In the genomic region with DNA sequence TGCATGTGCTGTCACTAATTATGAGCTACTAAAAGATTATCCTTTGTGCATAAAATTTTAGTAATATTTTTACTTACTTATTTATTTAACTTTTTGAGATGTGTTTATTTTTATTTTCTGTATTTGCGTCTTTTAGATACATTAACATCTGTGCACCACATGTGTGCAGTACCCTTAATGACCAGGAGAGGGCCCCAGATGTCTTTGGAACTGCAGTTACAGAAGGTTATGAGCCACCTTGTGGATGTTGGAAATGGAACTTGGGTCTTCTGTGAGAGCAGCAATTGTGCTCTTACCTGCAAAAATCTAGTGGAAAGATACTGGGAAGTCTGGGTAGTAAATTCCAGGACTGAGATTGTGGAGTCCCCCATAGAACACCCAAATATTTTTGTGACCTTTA, we compare ENCODE assay signal across 8 mouse cellular contexts.
DNase-seq lines count a peak whose midpoint lies in the region; ATAC-seq and TF ChIP-seq lines count a peak whose summit lies in the region.
"Had no signal": no experiment of that assay in that cellular context is flagged by ENCODE, and none has a peak within 500 bp of the region (broad histone marks: within the 10 kb centered on the region; RNA-seq: fewer than 3 reads in every experiment).

No protein-coding gene starts in this region.

- H3K9ac ChIP-seq in intestine, embryonic 14.5 days (ENCODE audit: low read length), result no peak overlapping the region
- no peak overlapping the region for H3K9ac ChIP-seq in intestine, embryonic 15.5 days
- H3K9ac ChIP-seq: liver, embryonic 13.5 days had no signal

- no peaks in the 10 kb centered on the region for H3K9me3 ChIP-seq in intestine, embryonic 14.5 days (ENCODE audit: control insufficient read depth, low read length)
- H3K9me3 ChIP-seq in intestine, embryonic 15.5 days, result no peaks in the 10 kb centered on the region
- H3K9me3 ChIP-seq: liver, embryonic 13.5 days had no signal

- 91% methylated on average over 1 of the region's 1 CpGs for WGBS in intestine, embryonic 14.5 days
- 90% methylated on average over 1 of the region's 1 CpGs for WGBS in intestine, embryonic 15.5 days

- no peak for ATAC-seq in intestine, embryonic 14.5 days (replicated peaks; ENCODE audit: low FRiP score, low TSS enrichment, low read depth)
- ATAC-seq in intestine, embryonic 15.5 days, result no peak

- H3K36me3 ChIP-seq in intestine, embryonic 14.5 days (ENCODE audit: control insufficient read depth, insufficient read depth, low read length), result no peaks in the 10 kb centered on the region
- no peaks in the 10 kb centered on the region for H3K36me3 ChIP-seq in intestine, embryonic 15.5 days
- H3K36me3 ChIP-seq in C2C12 (ENCODE audit: control insufficient read depth, insufficient read depth), result no peaks in the 10 kb centered on the region
- H3K36me3 ChIP-seq: liver, embryonic 13.5 days had no signal

- H3K79me3 ChIP-seq in C2C12 (ENCODE audit: low read depth), result no peaks in the 10 kb centered on the region

- intact Hi-C loops in gastrocnemius, adult 2 months (cut with DNase I), result loop anchor here (5.0 to 10.0 kb wide), 2 partner anchors 111 to 167 kb away; no protein-coding TSS in a partner anchor

- H3K27ac ChIP-seq in intestine, embryonic 14.5 days (ENCODE audit: low read depth), result no peak overlapping the region
- H3K27ac ChIP-seq in intestine, embryonic 15.5 days, result no peak overlapping the region
- no peak overlapping the region for H3K27ac ChIP-seq in gastrocnemius, adult 2 months
- H3K27ac ChIP-seq: liver, embryonic 13.5 days had no signal

- peak; percentile 57 for DNase-seq in intestine, embryonic 14.5 days (ENCODE audit: low spot score)
- peak; percentile 24 for DNase-seq in Muller cell, postnatal 12 days (ENCODE audit: inconsistent ontology term)
- DNase-seq in gastrocnemius, adult 2 months, result peak; percentile 51
- peak; percentile 23 for DNase-seq in lung, postnatal 25 days (ENCODE audit: low spot score)
- DNase-seq in thymus, postnatal 0 days (ENCODE audit: low spot score), result peak; percentile 64
- DNase-seq: liver, embryonic 13.5 days had no signal

- no peaks in the 10 kb centered on the region for H3K27me3 ChIP-seq in intestine, embryonic 14.5 days (replicated peaks; ENCODE audit: control insufficient read depth, insufficient read depth, low read length)
- no peaks in the 10 kb centered on the region for H3K27me3 ChIP-seq in intestine, embryonic 15.5 days (replicated peaks)
- no peaks in the 10 kb centered on the region for H3K27me3 ChIP-seq in C2C12 (ENCODE audit: control insufficient read depth, insufficient read depth, insufficient read length)
- H3K27me3 ChIP-seq: liver, embryonic 13.5 days had no signal

- no peak overlapping the region for H3ac ChIP-seq in C2C12 (ENCODE audit: control insufficient read depth, insufficient read length, low read depth)

- H3K4me3 ChIP-seq in intestine, embryonic 14.5 days (ENCODE audit: low read depth, low read length), result no peak overlapping the region
- H3K4me3 ChIP-seq in intestine, embryonic 15.5 days (replicated peaks), result no peak overlapping the region
- H3K4me3 ChIP-seq in C2C12 (ENCODE audit: insufficient read depth, poor library complexity, severe bottlenecking), result no peak overlapping the region
- H3K4me3 ChIP-seq in gastrocnemius, adult 2 months, result no peak overlapping the region
- H3K4me3 ChIP-seq: liver, embryonic 13.5 days had no signal

- peak; percentile 26 for TF ChIP-seq CTCF in C2C12 (IDR thresholded peaks at IDR 0.05; ENCODE audit: control insufficient read depth, insufficient read depth, insufficient read length)
- peak; percentile 77 for TF ChIP-seq CTCF in gastrocnemius, adult 2 months (IDR thresholded peaks at IDR 0.05)

- no peak overlapping the region for H3K4me2 ChIP-seq in intestine, embryonic 14.5 days (ENCODE audit: low read length)
- no peak overlapping the region for H3K4me2 ChIP-seq in intestine, embryonic 15.5 days (replicated peaks)
- H3K4me2 ChIP-seq: liver, embryonic 13.5 days had no signal

- no peaks in the 10 kb centered on the region for H3K4me1 ChIP-seq in intestine, embryonic 14.5 days (replicated peaks; ENCODE audit: control insufficient read depth, insufficient read depth, low read length)
- no peaks in the 10 kb centered on the region for H3K4me1 ChIP-seq in intestine, embryonic 15.5 days (replicated peaks)
- H3K4me1 ChIP-seq: liver, embryonic 13.5 days had no signal

- no peaks in the 10 kb centered on the region for H3K79me2 ChIP-seq in C2C12 (ENCODE audit: control insufficient read depth, insufficient read depth)

TF ChIP-seq in C2C12, 6 proteins besides CTCF, POLR2A, EP300 and RAD21:
- TF ChIP-seq CEBPB (IDR thresholded peaks at IDR 0.05; ENCODE audit: low read depth) (no peak), USF1 (IDR thresholded peaks at IDR 0.05; ENCODE audit: low read depth) (no peak), MYOG (IDR thresholded peaks at IDR 0.05; ENCODE audit: control insufficient read depth, extremely low read depth, insufficient read length) (no peak), MAX (IDR thresholded peaks at IDR 0.05) (no peak), FOSL1 (IDR thresholded peaks at IDR 0.05; ENCODE audit: insufficient read depth, low read length, poor library complexity, severe bottlenecking) (no peak)
